In genomic region chr2:32316887-32317656, GRCm38 (mm10) we compare ENCODE assay signal across 8 mouse cellular contexts. TPM values are rescaled to one million over a fixed set of nuclear protein-coding genes. Genes with fewer than 3 reads are reported as not detected.
DNase-seq lines count a peak whose midpoint lies in the region; ATAC-seq and TF ChIP-seq lines count a peak whose summit lies in the region.

No protein-coding gene starts in this region.

- no peaks in the 10 kb centered on the region for H3K36me3 ChIP-seq in heart, embryonic 12.5 days
- H3K36me3 ChIP-seq in embryonic facial prominence, embryonic 11.5 days (replicated peaks; ENCODE audit: control insufficient read depth, insufficient read depth, low read depth, low read length), result no peaks in the 10 kb centered on the region
- peaks cover 20% of the 10 kb centered on the region; the same call in 1 of the 2 replicates for H3K36me3 ChIP-seq in intestine, postnatal 0 days (ENCODE audit: control insufficient read depth, insufficient read depth)

- peak overlapping the region; percentile 70 for H3K4me2 ChIP-seq in heart, embryonic 12.5 days
- peak overlapping the region; percentile 84 for H3K4me2 ChIP-seq in embryonic facial prominence, embryonic 11.5 days (ENCODE audit: low read depth, low read length)
- no peak overlapping the region for H3K4me2 ChIP-seq in intestine, postnatal 0 days (replicated peaks; ENCODE audit: low read depth)

- peak; percentile 7 for ATAC-seq in heart, embryonic 12.5 days (ENCODE audit: insufficient number of reproducible peaks, low FRiP score)
- ATAC-seq in embryonic facial prominence, embryonic 11.5 days (replicated peaks; ENCODE audit: insufficient number of reproducible peaks, low FRiP score, low TSS enrichment, low read depth), result peak; percentile 51
- no peak for ATAC-seq in intestine, postnatal 0 days
- ATAC-seq in erythroblast, adult 5-6 weeks (replicated peaks; ENCODE audit: low FRiP score, poor library complexity, severe bottlenecking), result no peak
- ATAC-seq in inflammation-experienced regulatory T-cells, adult 6 months, result no peak
- no peak for ATAC-seq in megakaryocyte progenitor cell, adult 5-6 weeks (replicated peaks; ENCODE audit: poor library complexity)

- no peak overlapping the region for H3K4me3 ChIP-seq in heart, embryonic 12.5 days
- H3K4me3 ChIP-seq in embryonic facial prominence, embryonic 11.5 days (ENCODE audit: low read depth, low read length), result 0 out of 2 replicates have a peak overlapping the region, but pooled peaks have one; percentile 5
- no peak overlapping the region for H3K4me3 ChIP-seq in intestine, postnatal 0 days (ENCODE audit: low read depth, low read length)

- 0 out of 2 replicates have a peak overlapping the region, but pooled peaks have one; percentile 2 for H3K9ac ChIP-seq in heart, embryonic 12.5 days
- peak overlapping the region; percentile 32 for H3K9ac ChIP-seq in embryonic facial prominence, embryonic 11.5 days (replicated peaks; ENCODE audit: low read length)
- no peak overlapping the region for H3K9ac ChIP-seq in intestine, postnatal 0 days (ENCODE audit: low read depth, low read length)

- WGBS in heart, embryonic 12.5 days, result 61% methylated on average over 20 of the region's 20 CpGs
- 27% methylated on average over 20 of the region's 20 CpGs for WGBS in embryonic facial prominence, embryonic 11.5 days
- WGBS in intestine, postnatal 0 days, result 60% methylated on average over 20 of the region's 20 CpGs

- H3K9me3 ChIP-seq in heart, embryonic 12.5 days (replicated peaks), result no peaks in the 10 kb centered on the region
- no peaks in the 10 kb centered on the region for H3K9me3 ChIP-seq in embryonic facial prominence, embryonic 11.5 days (replicated peaks; ENCODE audit: control insufficient read depth, low read length)
- H3K9me3 ChIP-seq in intestine, postnatal 0 days (ENCODE audit: control insufficient read depth), result no peaks in the 10 kb centered on the region

- H3K27ac ChIP-seq in heart, embryonic 12.5 days (ENCODE audit: poor library complexity, severe bottlenecking), result peak overlapping the region; percentile 77
- H3K27ac ChIP-seq in embryonic facial prominence, embryonic 11.5 days (replicated peaks; ENCODE audit: low read depth, low read length), result peak overlapping the region; percentile 100
- H3K27ac ChIP-seq in intestine, postnatal 0 days (ENCODE audit: low read depth, low read length), result peak overlapping the region; percentile 64; the same call in 1 of the 2 replicates

- no peak for TF ChIP-seq CTCF in intestine, postnatal 0 days (IDR thresholded peaks at IDR 0.05; ENCODE audit: low read depth)

- peaks cover 67% of the 10 kb centered on the region for H3K4me1 ChIP-seq in heart, embryonic 12.5 days (replicated peaks)
- H3K4me1 ChIP-seq in embryonic facial prominence, embryonic 11.5 days (ENCODE audit: control insufficient read depth, insufficient read depth, low read length), result peaks cover 21% of the 10 kb centered on the region
- 0 out of 2 replicates have a peak, but pooled peaks cover under 1% of the 10 kb centered on the region for H3K4me1 ChIP-seq in intestine, postnatal 0 days (replicated peaks; ENCODE audit: control insufficient read depth, insufficient read depth, low read length)

- DNase-seq in heart, adult 9 months (ENCODE audit: low spot score in 2 of 2), result no peak
- DNase-seq in 3T3-L1 (ENCODE audit: low read depth, low spot score), result peak; percentile 80
- DNase-seq in embryonic facial prominence, embryonic 11.5 days (ENCODE audit: low spot score), result peak; percentile 94

- H3K27me3 ChIP-seq in heart, embryonic 12.5 days (replicated peaks), result peaks cover 34% of the 10 kb centered on the region
- H3K27me3 ChIP-seq in embryonic facial prominence, embryonic 11.5 days (ENCODE audit: control insufficient read depth, insufficient read depth, low read length), result no peaks in the 10 kb centered on the region
- H3K27me3 ChIP-seq in intestine, postnatal 0 days (replicated peaks; ENCODE audit: control insufficient read depth, insufficient read depth, low read length), result no peaks in the 10 kb centered on the region

RNA-seq across cellular contexts. Expression of gene Swi5, which starts 29.2 kb away (rescaled TPM):
- polyA plus RNA-seq in heart, embryonic 12.5 days (2016; fragmentation: Nextera tagmentation; extraction: Ambion mirVana), result 284 and 317 TPM in 2 replicates
- 392 and 406 TPM in 2 replicates for polyA plus RNA-seq in embryonic facial prominence, embryonic 11.5 days (2014; fragmentation: Nextera tagmentation; extraction: Ambion mirVana)
- 255 and 271 TPM in 2 replicates for polyA plus RNA-seq in intestine, postnatal 0 days (2015; fragmentation: Nextera tagmentation; extraction: Ambion mirVana)
- 30.4 and 97.8 TPM in 2 replicates for total RNA-seq in erythroblast, adult 5-6 weeks (2015; ENCODE audit: low replicate concordance)
- 76.9 and 89.4 TPM in 2 replicates for total RNA-seq in erythroblast, adult 5-6 weeks (2017; ENCODE audit: low replicate concordance)
- 100 to 1,000 TPM; 155 to 247 (median 208) TPM for polyA plus RNA-seq in inflammation-experienced regulatory T-cells, adult 6 months (2017; shearing (Covaris generic))
- total RNA-seq in megakaryocyte progenitor cell, adult 5-6 weeks (2015), result 198 and 268 TPM in 2 replicates
- 359 and 386 TPM in 2 replicates for total RNA-seq in megakaryocyte progenitor cell, adult 5-6 weeks (2017)

RNA-seq across cellular contexts. Expression of gene Golga2, which starts 29.9 kb away (rescaled TPM):
- polyA plus RNA-seq in heart, embryonic 12.5 days (2016; fragmentation: Nextera tagmentation; extraction: Ambion mirVana), result 28.4 and 30.7 TPM in 2 replicates
- 14.9 and 15.2 TPM in 2 replicates for polyA plus RNA-seq in embryonic facial prominence, embryonic 11.5 days (2014; fragmentation: Nextera tagmentation; extraction: Ambion mirVana)
- polyA plus RNA-seq in intestine, postnatal 0 days (2015; fragmentation: Nextera tagmentation; extraction: Ambion mirVana), result 15.2 and 18.1 TPM in 2 replicates
- 6.3 and 11.1 TPM in 2 replicates for total RNA-seq in erythroblast, adult 5-6 weeks (2015; ENCODE audit: low replicate concordance)
- total RNA-seq in erythroblast, adult 5-6 weeks (2017; ENCODE audit: low replicate concordance), result 34.5 and 44.0 TPM in 2 replicates
- 10 to 100 TPM; 17.4 to 21.7 (median 21.4) TPM for polyA plus RNA-seq in inflammation-experienced regulatory T-cells, adult 6 months (2017; shearing (Covaris generic))
- total RNA-seq in megakaryocyte progenitor cell, adult 5-6 weeks (2015), result 14.2 and 17.3 TPM in 2 replicates
- 50.4 and 50.7 TPM in 2 replicates for total RNA-seq in megakaryocyte progenitor cell, adult 5-6 weeks (2017)

RNA-seq across cellular contexts. Expression of gene Ciz1, which starts 35.1 kb away (rescaled TPM):
- 40.5 and 42.2 TPM in 2 replicates for polyA plus RNA-seq in heart, embryonic 12.5 days (2016; fragmentation: Nextera tagmentation; extraction: Ambion mirVana)
- 41.1 and 46.0 TPM in 2 replicates for polyA plus RNA-seq in embryonic facial prominence, embryonic 11.5 days (2014; fragmentation: Nextera tagmentation; extraction: Ambion mirVana)
- 20.1 and 20.7 TPM in 2 replicates for polyA plus RNA-seq in intestine, postnatal 0 days (2015; fragmentation: Nextera tagmentation; extraction: Ambion mirVana)
- 18.6 and 38.2 TPM in 2 replicates for total RNA-seq in erythroblast, adult 5-6 weeks (2015; ENCODE audit: low replicate concordance)
- 21.2 and 33.5 TPM in 2 replicates for total RNA-seq in erythroblast, adult 5-6 weeks (2017; ENCODE audit: low replicate concordance)
- 10 to 100 TPM; 52.5 to 84.8 (median 55.5) TPM for polyA plus RNA-seq in inflammation-experienced regulatory T-cells, adult 6 months (2017; shearing (Covaris generic))
- total RNA-seq in megakaryocyte progenitor cell, adult 5-6 weeks (2015), result 59.9 and 69.0 TPM in 2 replicates
- total RNA-seq in megakaryocyte progenitor cell, adult 5-6 weeks (2017), result 46.6 and 55.3 TPM in 2 replicates

RNA-seq across cellular contexts. Expression of gene Dnm1, which starts 36.1 kb away (rescaled TPM):
- polyA plus RNA-seq in heart, embryonic 12.5 days (2016; fragmentation: Nextera tagmentation; extraction: Ambion mirVana), result 6.2 and 7.6 TPM in 2 replicates
- polyA plus RNA-seq in embryonic facial prominence, embryonic 11.5 days (2014; fragmentation: Nextera tagmentation; extraction: Ambion mirVana), result 31.0 and 35.3 TPM in 2 replicates
- 23.5 and 30.0 TPM in 2 replicates for polyA plus RNA-seq in intestine, postnatal 0 days (2015; fragmentation: Nextera tagmentation; extraction: Ambion mirVana)
- not detected in 2 replicates for total RNA-seq in erythroblast, adult 5-6 weeks (2015; ENCODE audit: low replicate concordance)
- not detected in 2 replicates for total RNA-seq in erythroblast, adult 5-6 weeks (2017; ENCODE audit: low replicate concordance)
- not detected for polyA plus RNA-seq in inflammation-experienced regulatory T-cells, adult 6 months (2017; shearing (Covaris generic))
- total RNA-seq in megakaryocyte progenitor cell, adult 5-6 weeks (2015), result not detected in 2 replicates
- total RNA-seq in megakaryocyte progenitor cell, adult 5-6 weeks (2017), result not detected in 2 replicates

RNA-seq across cellular contexts. Expression of gene Uck1, which starts 57.1 kb away (rescaled TPM):
- polyA plus RNA-seq in heart, embryonic 12.5 days (2016; fragmentation: Nextera tagmentation; extraction: Ambion mirVana), result 42.7 and 44.2 TPM in 2 replicates
- 57.2 and 64.2 TPM in 2 replicates for polyA plus RNA-seq in embryonic facial prominence, embryonic 11.5 days (2014; fragmentation: Nextera tagmentation; extraction: Ambion mirVana)
- 74.1 and 80.0 TPM in 2 replicates for polyA plus RNA-seq in intestine, postnatal 0 days (2015; fragmentation: Nextera tagmentation; extraction: Ambion mirVana)
- total RNA-seq in erythroblast, adult 5-6 weeks (2015; ENCODE audit: low replicate concordance), result 0.96 and 3.1 TPM in 2 replicates
- total RNA-seq in erythroblast, adult 5-6 weeks (2017; ENCODE audit: low replicate concordance), result 4.0 and 11.6 TPM in 2 replicates
- 10 to 100 TPM; 33.2 to 37.9 (median 36.2) TPM for polyA plus RNA-seq in inflammation-experienced regulatory T-cells, adult 6 months (2017; shearing (Covaris generic))
- 30.3 and 37.0 TPM in 2 replicates for total RNA-seq in megakaryocyte progenitor cell, adult 5-6 weeks (2015)
- 25.2 and 26.9 TPM in 2 replicates for total RNA-seq in megakaryocyte progenitor cell, adult 5-6 weeks (2017)

Comparison
In these comparisons a context has a peak if more than half of its experiments do, and no peak if none do; other contexts are left out.
1. ATAC-seq: peak in heart, embryonic 12.5 days (single experiment) and embryonic facial prominence, embryonic 11.5 days (single experiment); none in intestine, postnatal 0 days (single experiment), erythroblast, adult 5-6 weeks (single experiment), inflammation-experienced regulatory T-cells, adult 6 months (single experiment) and megakaryocyte progenitor cell, adult 5-6 weeks (single experiment).
2. DNase-seq: peak in 3T3-L1 (single experiment) and embryonic facial prominence, embryonic 11.5 days (single experiment); none in heart, adult 9 months (0 of 2).
3. Peak in every context shown above with its lines, with median percentiles within 50 percentile points of each other: H3K27ac ChIP-seq.